In the genomic region with DNA sequence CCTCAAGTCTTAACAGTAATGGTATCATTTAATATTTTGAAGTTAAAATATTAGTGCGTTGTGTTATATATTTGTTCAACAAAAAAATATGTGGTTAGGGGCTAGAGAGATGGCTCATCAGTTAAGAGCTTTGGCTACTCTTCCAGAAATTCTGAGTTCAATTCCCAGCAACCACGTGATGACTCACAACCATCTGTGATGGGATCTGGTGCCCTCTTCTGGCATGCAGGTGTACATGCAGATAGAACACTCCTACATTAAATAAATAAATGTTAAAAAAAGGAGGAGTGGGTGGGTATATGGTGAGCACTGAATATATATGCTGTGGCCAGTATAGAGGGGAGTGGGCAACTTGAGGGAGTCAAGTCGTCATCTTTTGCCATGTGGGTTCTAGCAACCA, we compare ENCODE assay signal across 10 mouse cellular contexts. TPM values are rescaled to one million over a fixed set of nuclear protein-coding genes. Genes with fewer than 3 reads are reported as not detected.
DNase-seq lines count a peak whose midpoint lies in the region; TF ChIP-seq lines count a peak whose summit lies in the region.
"Had no signal": no experiment of that assay in that cellular context is flagged by ENCODE, and none has a peak within 500 bp of the region (broad histone marks: within the 10 kb centered on the region; RNA-seq: fewer than 3 reads in every experiment).

No protein-coding gene starts in this region.

- H3K4me3 ChIP-seq in layer of hippocampus, adult 2 months: no peak overlapping the region
- H3K4me3 ChIP-seq: hindbrain, embryonic 13.5 days had no signal

- no peak overlapping the region for H3K27ac ChIP-seq in layer of hippocampus, adult 2 months
- H3K27ac ChIP-seq: hindbrain, embryonic 13.5 days had no signal

- DNase-seq in layer of hippocampus, adult 2 months (ENCODE audit: low spot score in 2 of 2): no peak
- DNase-seq in layer of hippocampus, adult 9-11 months: no peak
- peak; percentile 27 for DNase-seq in CD4-positive helper T cell, adult 2 months (ENCODE audit: low read depth, low spot score)
- DNase-seq in NIH3T3 (ENCODE audit: low read depth): peak; percentile 52
- DNase-seq in naive thymus-derived CD4-positive, alpha-beta T cell, adult 2 months (ENCODE audit: low read depth): peak; percentile 41
- DNase-seq in cerebellum, adult 9-10 months: no peak
- no peak for DNase-seq in left cerebral cortex, postnatal 36 days (ENCODE audit: low spot score in 2 of 2)
- DNase-seq: cerebellum, adult 9-11 months; right cerebral cortex, postnatal 4 days had no signal

- peak; percentile 63 for TF ChIP-seq CTCF in layer of hippocampus, adult 2 months (conservative IDR thresholded peaks at IDR 0.05)

- intact Hi-C loops in left cerebral cortex, postnatal 36 days (cut with DNase I): no loop called here

RNA-seq across cellular contexts. Expression of a gene that starts 6.8 kb away (rescaled TPM):
- 10 to 100 TPM; 48.8 to 54.1 TPM for total RNA-seq in layer of hippocampus, adult 2 months (2021)
- 10 to 100 TPM; 41.8 to 53.9 TPM for total RNA-seq in left cerebral cortex, postnatal 36 days (2021)

RNA-seq across cellular contexts. Expression of a gene that starts 6.8 kb away (rescaled TPM):
- total RNA-seq in layer of hippocampus, adult 2 months (2021): 10 to 100 TPM; 56.3 to 56.8 TPM
- total RNA-seq in left cerebral cortex, postnatal 36 days (2021): 10 to 100 TPM; 50.1 to 57.6 TPM

RNA-seq across cellular contexts. Expression of a gene that starts 24.3 kb away (rescaled TPM):
- 100 to 1,000 TPM; 156 to 162 TPM for total RNA-seq in layer of hippocampus, adult 2 months (2021)
- 100 to 1,000 TPM; 151 to 164 TPM for total RNA-seq in left cerebral cortex, postnatal 36 days (2021)

RNA-seq across cellular contexts. Expression of a gene that starts 24.6 kb away (rescaled TPM):
- total RNA-seq in layer of hippocampus, adult 2 months (2021): 10 to 100 TPM; 39.9 to 49.9 TPM
- 10 to 100 TPM; 27.9 to 43.2 TPM for total RNA-seq in left cerebral cortex, postnatal 36 days (2021)

Comparison
In these comparisons a context has a peak if more than half of its experiments do, and no peak if none do; other contexts are left out.
1. DNase-seq: peak in CD4-positive helper T cell, adult 2 months (single experiment), NIH3T3 (single experiment) and naive thymus-derived CD4-positive, alpha-beta T cell, adult 2 months (single experiment); none in layer of hippocampus, adult 2 months (0 of 2), layer of hippocampus, adult 9-11 months (single experiment), cerebellum, adult 9-10 months (single experiment) and left cerebral cortex, postnatal 36 days (0 of 2).